Mouse (Mus musculus): ENCODE results near the gene Fam126a.
"Not testable (repeated sequence)": the region's sequence is repeated elsewhere in the genome, so short reads cannot be mapped to it uniquely, and the experiment has no call there.

Fam126a gene

GRCm38 (mm10) chr5:23900190-23900589 lies 130.3 kb downstream of the Fam126a start:
- DNase-seq (ENCODE audit: low read depth, low spot score): no peak

GRCm38 (mm10) chr5:23893864-23894771 lies 136.4 kb downstream of the Fam126a start:
- peak; percentile 54 for DNase-seq (ENCODE audit: low read depth, low spot score)

GRCm38 (mm10) chr5:23893156-23893863 lies 137.2 kb downstream of the Fam126a start:
- DNase-seq (ENCODE audit: low read depth, low spot score): no peak

GRCm38 (mm10) chr5:23890734-23891133 lies 139.8 kb downstream of the Fam126a start:
- peak; percentile 60 for DNase-seq (ENCODE audit: low read depth, low spot score)

- no peak for DNase-seq (ENCODE audit: low read depth, low spot score)
Observed at GRCm38 (mm10) chr5:23889461-23889860, 141.0 kb downstream of the Fam126a start.

- no peak for DNase-seq (ENCODE audit: low read depth, low spot score)
Observed at GRCm38 (mm10) chr5:23887111-23887510, 143.4 kb downstream of the Fam126a start.

GRCm38 (mm10) chr5:23874457-23874856 lies 156.0 kb downstream of the Fam126a start:
- peak; percentile 47 for DNase-seq (ENCODE audit: low read depth, low spot score)

- no peak for DNase-seq (ENCODE audit: low read depth, low spot score)
Observed at GRCm38 (mm10) chr5:23872586-23872985, 157.9 kb downstream of the Fam126a start.

- DNase-seq (ENCODE audit: low read depth, low spot score): not testable (repeated sequence)
Observed at GRCm38 (mm10) chr5:23871323-23871722, 159.2 kb downstream of the Fam126a start.

GRCm38 (mm10) chr5:23865941-23866340 lies 164.5 kb downstream of the Fam126a start:
- no peak for DNase-seq (ENCODE audit: low read depth, low spot score)

Data from CD4-positive, CD25-positive, alpha-beta regulatory T cell, adult 2 months (primary cell).